Mouse (Mus musculus) liver, embryonic 14.5 days (tissue): ENCODE data around the gene Htr2b.

Experiments used
- CTCF ChIP-seq: IDR thresholded peaks from 2 replicates; pipeline ENCODE4 v1.5.1; 2016; ENCODE audit warnings: antibody characterized with exemption, low read depth, control low read depth
- EP300 ChIP-seq: IDR thresholded peaks from 2 replicates; pipeline ENCODE4 v1.6.1; 2016; ENCODE audit warnings: antibody characterized with exemption, low read depth

DNA sequence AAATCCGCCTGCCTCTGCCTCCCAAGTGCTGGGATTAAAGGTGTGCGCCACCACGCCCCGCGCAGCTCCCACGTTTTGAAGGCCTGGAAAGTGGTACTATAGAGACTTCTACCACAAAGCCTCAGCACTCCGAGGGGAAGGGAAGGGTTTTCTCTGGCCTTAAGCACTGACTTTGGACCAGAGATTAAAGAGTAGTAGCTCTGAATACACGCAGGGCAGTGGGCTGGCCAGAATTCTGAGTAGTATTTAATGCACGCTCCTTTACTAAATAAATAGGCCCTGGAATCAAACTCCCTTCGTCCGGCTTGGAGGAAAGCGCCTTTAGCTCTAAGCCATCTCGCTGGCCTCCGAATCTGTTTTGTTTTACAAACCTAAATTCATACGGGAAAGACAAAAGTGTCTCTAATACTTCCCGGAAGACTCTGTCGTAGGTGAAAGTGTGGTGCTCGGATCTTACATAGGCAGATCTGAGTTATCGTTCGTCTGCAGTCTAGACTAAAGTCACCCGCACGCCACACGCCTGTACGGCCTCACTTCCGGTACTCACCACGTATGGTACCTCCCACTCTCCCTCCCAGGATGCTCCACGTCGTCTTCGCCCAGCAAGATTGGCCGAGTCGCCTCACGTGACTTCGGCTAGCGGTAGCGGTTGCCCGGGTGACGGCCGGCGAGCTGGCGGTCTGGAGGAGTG lies 42.5 kb upstream of the Htr2b start, which contains the start of gene Armc9:
- TF ChIP-seq CTCF (no peak), EP300 (no peak)
